Mouse (Mus musculus): ENCODE results near the gene Tfpt. TPM values are rescaled to one million over a fixed set of nuclear protein-coding genes. Genes with fewer than 3 reads are reported as not detected.

The Tfpt gene
- polyA plus RNA-seq, 1 experiment from 2014 or later, result 14.2 TPM

DNA sequence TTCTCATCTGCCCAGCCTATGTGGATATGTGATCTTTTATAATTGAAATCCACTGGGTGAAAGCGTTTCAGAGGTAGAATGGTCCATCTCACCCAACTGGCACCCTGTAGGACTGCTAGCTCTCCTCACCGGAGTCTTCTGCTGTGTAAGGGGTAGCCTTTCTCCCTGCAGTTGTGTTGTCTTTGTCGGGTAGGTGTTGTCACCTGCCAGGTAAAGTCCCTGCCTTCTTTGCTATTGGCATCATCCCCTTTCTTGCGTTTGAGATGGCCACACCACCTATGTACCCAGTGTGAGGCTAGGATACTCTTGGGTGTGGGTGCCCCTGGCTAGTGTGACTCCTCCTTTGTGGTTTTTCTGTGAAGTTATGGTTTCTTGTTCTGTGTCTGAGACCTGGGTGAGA is 16.9 kb upstream of the Tfpt start:
- peak overlapping the region; percentile 96 for H3K4me3 ChIP-seq
- peak overlapping the region; percentile 80 for H3K4me2 ChIP-seq
- 64% methylated on average over 4 of the region's 4 CpGs for WGBS
- H3K27me3 ChIP-seq, result no peaks in the 10 kb centered on the region
- H3K27ac ChIP-seq, result no peak overlapping the region
- H3K4me1 ChIP-seq (replicated peaks), result peaks cover 36% of the 10 kb centered on the region
- peak overlapping the region; percentile 99 for H3K9ac ChIP-seq
- peaks cover 15% of the 10 kb centered on the region for H3K36me3 ChIP-seq
- ATAC-seq (replicated peaks; ENCODE audit: insufficient number of reproducible peaks, insufficient read depth, low FRiP score, low read depth), result no peak
- H3K9me3 ChIP-seq (replicated peaks), result no peaks in the 10 kb centered on the region

DNA sequence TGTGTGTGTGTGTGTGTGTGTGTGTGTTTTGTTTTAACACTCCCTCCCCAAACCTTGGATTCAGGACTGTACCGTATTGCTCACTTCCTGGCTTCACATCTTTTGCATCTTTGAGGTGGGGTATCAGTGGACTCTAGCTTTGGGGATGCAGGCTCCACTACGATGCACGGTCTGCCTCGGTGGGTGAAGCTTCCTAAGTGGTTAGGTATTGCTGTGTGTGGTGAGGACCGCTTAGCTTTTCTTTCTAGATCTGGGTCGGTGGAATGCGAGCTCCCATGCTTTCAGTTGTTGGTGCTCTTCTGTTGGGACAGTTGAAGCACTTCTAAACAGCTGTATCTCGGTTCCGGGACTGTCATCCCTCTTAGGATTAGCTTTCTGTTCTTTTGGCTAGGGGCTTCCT is 16.5 kb upstream of the Tfpt start:
- peak overlapping the region; percentile 80 for H3K4me2 ChIP-seq
- no peak for ATAC-seq (replicated peaks; ENCODE audit: insufficient number of reproducible peaks, insufficient read depth, low FRiP score, low read depth)
- peaks cover 36% of the 10 kb centered on the region for H3K4me1 ChIP-seq (replicated peaks)
- H3K4me3 ChIP-seq, result peak overlapping the region; percentile 96
- H3K27me3 ChIP-seq, result no peaks in the 10 kb centered on the region
- peak overlapping the region; percentile 99 for H3K9ac ChIP-seq
- 6% methylated on average over 9 of the region's 9 CpGs for WGBS
- peak overlapping the region; percentile 97; the same call in 1 of the 2 replicates for H3K27ac ChIP-seq
- H3K9me3 ChIP-seq (replicated peaks), result no peaks in the 10 kb centered on the region
- peaks cover 15% of the 10 kb centered on the region for H3K36me3 ChIP-seq

DNA sequence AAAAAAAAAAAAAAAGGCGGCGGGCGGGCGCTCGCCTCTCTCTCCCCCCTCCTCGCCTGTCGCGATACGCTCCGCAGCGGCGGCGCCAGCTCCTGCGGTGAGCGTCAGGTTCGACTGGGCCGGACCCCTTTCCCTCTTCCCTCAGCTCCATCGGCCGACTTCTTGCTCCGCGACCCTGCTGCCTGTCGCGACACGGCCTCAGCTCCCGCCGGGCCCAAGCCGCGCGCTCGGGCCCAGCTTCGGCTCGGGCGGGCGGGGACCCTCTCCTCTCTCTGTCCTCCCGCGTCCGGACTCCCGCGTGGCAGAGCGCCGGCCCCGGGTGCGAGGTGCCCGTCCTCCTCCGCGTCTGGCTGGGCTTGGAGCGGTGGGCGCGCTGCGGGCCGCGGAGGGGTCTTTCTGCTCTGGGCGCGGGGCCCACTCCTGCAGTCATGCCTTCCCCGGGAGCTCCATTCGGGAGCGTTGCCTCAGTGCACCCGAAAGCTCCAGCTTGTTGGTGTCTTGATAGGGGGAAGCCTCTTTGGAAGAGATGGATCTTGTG is 15.8 kb upstream of the Tfpt start:
- Histone ChIP-seq H3K27ac (peak overlapping the region; percentile 97), H3K9ac (peak overlapping the region; percentile 99), H3K4me2 (peak overlapping the region; percentile 80), H3K27me3 (no peaks in the 10 kb centered on the region), H3K9me3 (replicated peaks) (no peaks in the 10 kb centered on the region), H3K4me1 (replicated peaks) (peaks cover 36% of the 10 kb centered on the region), H3K4me3 (peak overlapping the region; percentile 96), H3K36me3 (peaks cover 15% of the 10 kb centered on the region)
- peak; percentile 5 for ATAC-seq (replicated peaks; ENCODE audit: insufficient number of reproducible peaks, insufficient read depth, low FRiP score, low read depth)
- under 1% methylated on average over 56 of the region's 58 CpGs for WGBS

DNA sequence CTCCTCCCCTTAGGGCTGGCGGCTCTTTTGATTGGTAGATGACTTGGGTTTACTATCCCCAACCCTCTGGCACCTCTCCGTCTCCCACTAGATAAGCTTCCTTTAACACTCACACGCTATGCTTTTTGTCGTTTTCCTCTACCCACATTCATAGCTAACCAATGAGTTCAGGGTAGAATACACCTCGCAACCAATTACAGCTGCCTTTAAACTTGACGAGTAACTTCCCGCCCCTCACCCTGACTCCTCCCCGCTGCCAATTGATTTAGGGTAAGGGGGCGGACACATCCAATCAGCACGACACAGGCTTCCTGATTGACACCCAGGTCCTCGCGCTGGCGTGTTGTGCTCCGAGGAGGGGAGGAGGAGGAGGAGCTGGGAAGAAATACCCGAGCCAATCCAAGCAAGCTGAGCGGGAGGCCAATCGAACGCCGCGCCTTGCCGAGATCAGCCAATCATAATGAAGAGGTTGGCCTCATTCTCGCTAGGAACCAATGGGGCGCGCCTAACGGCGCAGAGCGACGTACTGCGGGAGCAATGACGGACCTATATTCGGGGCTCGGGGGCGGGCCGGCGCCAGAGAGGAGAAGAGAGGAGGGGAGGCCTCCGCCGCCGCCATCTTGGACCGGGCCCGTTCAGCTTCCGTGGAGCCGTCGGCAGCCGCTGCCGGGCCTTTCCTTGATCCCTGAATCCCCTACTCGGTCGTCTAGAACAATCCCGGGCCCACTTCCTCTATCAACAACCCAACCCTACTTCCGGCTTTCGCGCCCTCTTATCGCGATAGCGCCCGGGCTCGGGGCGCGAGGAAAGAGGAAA is 15.2 kb upstream of the Tfpt start, which contains the start of gene Cnot3:
TSS of gene Cnot3 (plus strand) at position 597 of the 816 bp plus-strand sequence.
- Histone ChIP-seq H3K27ac (peak within 1 kb of the TSS; percentile 97), H3K4me1 (replicated peaks) (peaks cover 36% of the 10 kb centered on the region), H3K9ac (peak within 1 kb of the TSS; percentile 99), H3K9me3 (replicated peaks) (no peaks in the 10 kb centered on the region), H3K4me2 (peak within 1 kb of the TSS; percentile 80), H3K36me3 (peaks cover 17% of the 10 kb centered on the region; the same call in 1 of the 2 replicates), H3K4me3 (peak within 1 kb of the TSS; percentile 96), H3K27me3 (no peaks in the 10 kb centered on the region)
- peak; percentile 97 for ATAC-seq (replicated peaks; ENCODE audit: insufficient number of reproducible peaks, insufficient read depth, low FRiP score, low read depth)
- WGBS, result under 1% methylated on average over 49 of the region's 58 CpGs

DNA sequence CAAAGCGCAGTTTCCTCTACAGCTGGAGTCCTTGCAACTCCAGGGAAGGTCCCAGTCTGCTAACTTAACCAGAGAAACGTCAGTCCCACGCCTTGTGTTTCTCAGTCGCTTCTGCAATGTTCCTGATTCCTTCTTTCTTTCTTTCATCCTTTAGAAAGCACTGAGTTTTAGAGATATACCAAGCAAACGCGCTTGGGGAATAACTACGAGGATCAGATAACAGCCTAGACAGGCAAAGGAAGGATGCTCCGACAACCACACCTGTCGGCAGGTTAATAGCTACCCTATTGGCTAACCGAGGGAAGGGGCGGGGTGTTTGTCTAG is 14.6 kb upstream of the Tfpt start:
- H3K27me3 ChIP-seq, result no peaks in the 10 kb centered on the region
- no peaks in the 10 kb centered on the region for H3K9me3 ChIP-seq (replicated peaks)
- peaks cover 22% of the 10 kb centered on the region; the same call in 1 of the 2 replicates for H3K36me3 ChIP-seq
- ATAC-seq (replicated peaks; ENCODE audit: insufficient number of reproducible peaks, insufficient read depth, low FRiP score, low read depth), result no peak
- peak overlapping the region; percentile 75 for H3K27ac ChIP-seq
- peaks cover 36% of the 10 kb centered on the region for H3K4me1 ChIP-seq (replicated peaks)
- peak overlapping the region; percentile 96 for H3K4me3 ChIP-seq
- H3K4me2 ChIP-seq, result peak overlapping the region; percentile 60
- 0 out of 2 replicates have a peak overlapping the region, but pooled peaks have one; percentile 11 for H3K9ac ChIP-seq
- WGBS, result 1% methylated on average over 11 of the region's 11 CpGs

DNA sequence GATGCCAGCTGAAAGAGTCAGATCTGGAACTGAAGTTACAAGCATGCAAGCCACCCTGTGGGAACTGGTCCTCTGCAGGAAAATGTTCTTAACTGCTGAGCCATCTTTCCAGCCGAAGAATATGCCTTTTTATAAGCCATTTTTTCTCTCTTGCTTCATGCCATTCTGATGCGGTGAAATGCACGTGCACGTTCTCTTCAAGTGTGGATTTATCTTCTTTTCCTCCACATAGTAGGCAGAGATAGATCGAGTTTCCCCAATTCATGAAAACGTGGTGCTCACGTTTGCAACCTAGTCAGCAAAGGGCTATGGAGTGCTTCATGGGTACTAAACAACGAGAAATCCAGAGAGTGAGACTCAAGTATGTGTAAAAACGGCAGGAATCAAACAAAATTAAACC is 14.1 kb upstream of the Tfpt start:
- Histone ChIP-seq H3K9ac (no peak overlapping the region), H3K27me3 (no peaks in the 10 kb centered on the region), H3K36me3 (peaks cover 25% of the 10 kb centered on the region; the same call in 1 of the 2 replicates), H3K27ac (no peak overlapping the region), H3K4me2 (peak overlapping the region; percentile 60), H3K9me3 (replicated peaks) (no peaks in the 10 kb centered on the region), H3K4me3 (peak overlapping the region; percentile 96), H3K4me1 (replicated peaks) (peaks cover 33% of the 10 kb centered on the region)
- WGBS, result 23% methylated on average over 9 of the region's 9 CpGs
- no peak for ATAC-seq (replicated peaks; ENCODE audit: insufficient number of reproducible peaks, insufficient read depth, low FRiP score, low read depth)

DNA sequence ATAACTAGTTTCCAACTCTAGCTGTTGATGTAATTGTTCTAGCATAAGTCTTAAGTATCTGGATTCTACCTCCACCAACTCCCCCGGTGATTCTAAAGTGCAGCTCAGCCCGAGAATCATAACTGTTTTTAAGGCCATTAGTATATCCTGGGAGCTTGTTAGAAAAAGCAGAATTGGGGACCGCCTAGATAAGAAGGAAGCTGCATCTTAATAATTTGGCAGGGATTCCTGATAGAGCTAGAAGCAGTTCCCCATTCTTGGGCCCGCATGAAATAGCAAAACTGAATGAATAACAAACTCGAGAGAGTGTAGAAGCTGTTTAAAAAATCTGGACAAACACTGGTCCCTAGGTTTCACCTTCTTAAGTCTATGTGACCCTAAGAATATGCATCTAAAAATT is 13.7 kb upstream of the Tfpt start:
- no peak for ATAC-seq (replicated peaks; ENCODE audit: insufficient number of reproducible peaks, insufficient read depth, low FRiP score, low read depth)
- H3K4me2 ChIP-seq, result no peak overlapping the region
- no peaks in the 10 kb centered on the region for H3K9me3 ChIP-seq (replicated peaks)
- H3K27ac ChIP-seq, result no peak overlapping the region
- 66% methylated on average over 5 of the region's 5 CpGs for WGBS
- no peak overlapping the region; the same call in 1 of the 2 replicates for H3K4me3 ChIP-seq
- peaks cover 26% of the 10 kb centered on the region; the same call in 1 of the 2 replicates for H3K36me3 ChIP-seq
- no peaks in the 10 kb centered on the region for H3K27me3 ChIP-seq
- no peak overlapping the region for H3K9ac ChIP-seq
- peaks cover 29% of the 10 kb centered on the region for H3K4me1 ChIP-seq (replicated peaks)

DNA sequence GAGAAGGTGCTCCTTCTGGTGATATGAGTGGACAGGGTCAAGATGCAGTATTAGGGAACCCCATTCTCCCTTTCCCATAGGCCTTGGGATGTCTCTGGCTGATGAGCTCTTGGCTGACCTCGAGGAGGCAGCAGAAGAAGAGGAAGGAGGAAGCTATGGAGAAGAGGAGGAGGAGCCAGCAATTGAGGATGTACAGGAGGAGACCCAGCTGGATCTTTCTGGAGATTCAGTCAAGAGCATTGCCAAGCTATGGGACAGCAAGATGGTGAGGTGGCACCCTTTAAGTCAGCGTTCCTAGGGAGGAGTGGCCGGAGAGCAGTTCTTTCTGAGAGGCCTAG is 718 bp upstream of the Tfpt start:
- peak overlapping the region; percentile 61 for H3K4me3 ChIP-seq
- H3K9ac ChIP-seq, result peak overlapping the region; percentile 53
- peaks cover 21% of the 10 kb centered on the region for H3K4me1 ChIP-seq (replicated peaks)
- 60% methylated on average over 3 of the region's 3 CpGs for WGBS
- no peaks in the 10 kb centered on the region for H3K27me3 ChIP-seq
- H3K27ac ChIP-seq, result no peak overlapping the region
- H3K4me2 ChIP-seq, result peak overlapping the region; percentile 77
- peaks cover 9% of the 10 kb centered on the region; the same call in 1 of the 2 replicates for H3K36me3 ChIP-seq
- ATAC-seq (replicated peaks; ENCODE audit: insufficient number of reproducible peaks, insufficient read depth, low FRiP score, low read depth), result no peak
- H3K9me3 ChIP-seq (replicated peaks), result no peaks in the 10 kb centered on the region

DNA sequence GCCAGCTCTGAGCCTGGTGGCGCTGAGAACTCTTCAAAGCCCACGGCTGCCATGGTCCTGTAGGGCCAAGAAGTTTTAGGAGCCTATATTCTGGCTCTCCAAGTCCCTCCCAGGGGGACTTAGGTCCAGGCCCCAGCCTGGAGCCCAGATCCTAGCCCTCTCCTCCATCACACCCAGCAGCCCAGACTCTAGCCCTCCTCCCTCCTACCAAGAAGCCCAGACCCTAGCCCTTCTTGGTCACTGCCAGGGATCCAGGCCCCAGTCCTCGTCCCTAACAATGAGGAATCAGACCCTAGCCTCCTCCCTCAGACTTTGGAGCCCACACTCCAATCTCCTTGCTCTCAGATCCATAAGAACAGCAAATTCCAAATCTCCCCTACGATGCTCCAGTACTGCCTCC is 699 bp downstream of the Tfpt start:
- 32% methylated on average over 4 of the region's 4 CpGs for WGBS
- Histone ChIP-seq H3K27ac (peak overlapping the region; percentile 82), H3K4me2 (peak overlapping the region; percentile 77), H3K4me3 (peak overlapping the region; percentile 61), H3K4me1 (replicated peaks) (peaks cover 21% of the 10 kb centered on the region), H3K27me3 (no peaks in the 10 kb centered on the region), H3K36me3 (peaks cover 13% of the 10 kb centered on the region; the same call in 1 of the 2 replicates), H3K9me3 (replicated peaks) (no peaks in the 10 kb centered on the region), H3K9ac (peak overlapping the region; percentile 53)
- no peak for ATAC-seq (replicated peaks; ENCODE audit: insufficient number of reproducible peaks, insufficient read depth, low FRiP score, low read depth)

DNA sequence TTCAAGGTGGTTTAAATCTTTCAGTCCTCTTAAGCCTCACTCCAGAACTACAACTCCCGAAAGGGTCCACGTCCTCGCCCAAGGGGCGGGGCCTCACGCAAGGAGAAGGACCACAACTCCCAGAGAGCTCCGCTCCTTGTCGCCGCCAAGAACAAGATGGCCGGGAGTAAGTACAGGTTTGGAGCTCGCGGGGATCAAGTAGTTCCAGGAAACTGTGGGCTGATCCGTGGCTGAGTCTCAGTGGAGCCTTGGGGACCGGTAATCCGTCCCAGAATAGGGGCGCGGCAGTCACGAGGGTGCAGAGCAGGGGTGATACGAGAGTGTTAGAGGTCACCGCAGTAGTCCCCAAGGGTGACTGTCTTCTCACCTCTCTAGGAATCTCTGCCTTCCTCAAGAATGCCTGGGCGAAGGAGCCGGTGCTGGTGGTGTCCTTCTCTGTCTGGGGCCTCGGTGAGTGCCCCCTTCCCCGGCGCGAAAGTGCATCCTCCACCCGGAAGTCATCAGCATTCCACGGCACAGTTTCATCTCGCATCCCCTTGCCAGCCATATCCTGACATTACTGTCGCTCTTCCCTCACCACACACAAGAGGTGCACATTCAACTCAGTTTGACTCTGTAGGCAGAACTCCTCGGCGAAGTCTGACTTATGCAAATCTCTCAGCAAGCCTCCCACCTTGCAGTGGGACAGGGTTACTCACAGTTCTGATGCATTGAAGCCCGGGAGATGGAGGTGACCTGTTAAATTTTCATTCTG is 12.3 kb downstream of the Tfpt start, which contains the start of gene Ndufa3:
TSS of gene Ndufa3 (plus strand) at position 132 of the 754 bp plus-strand sequence.
- peaks cover 10% of the 10 kb centered on the region for H3K4me1 ChIP-seq (replicated peaks)
- no peaks in the 10 kb centered on the region for H3K9me3 ChIP-seq (replicated peaks)
- H3K36me3 ChIP-seq, result peaks cover 26% of the 10 kb centered on the region; the same call in 1 of the 2 replicates
- ATAC-seq (replicated peaks; ENCODE audit: insufficient number of reproducible peaks, insufficient read depth, low FRiP score, low read depth), result peak; percentile 96
- WGBS, result 1% methylated on average over 32 of the region's 32 CpGs
- H3K27me3 ChIP-seq, result no peaks in the 10 kb centered on the region
- H3K27ac ChIP-seq, result peak within 1 kb of the TSS; percentile 78
- peak within 1 kb of the TSS; percentile 64 for H3K4me2 ChIP-seq
- peak within 1 kb of the TSS; percentile 85 for H3K9ac ChIP-seq
- peak within 1 kb of the TSS; percentile 81 for H3K4me3 ChIP-seq
